Mouse (Mus musculus): Measurements from ENCODE around the gene Dok3.

DNA sequence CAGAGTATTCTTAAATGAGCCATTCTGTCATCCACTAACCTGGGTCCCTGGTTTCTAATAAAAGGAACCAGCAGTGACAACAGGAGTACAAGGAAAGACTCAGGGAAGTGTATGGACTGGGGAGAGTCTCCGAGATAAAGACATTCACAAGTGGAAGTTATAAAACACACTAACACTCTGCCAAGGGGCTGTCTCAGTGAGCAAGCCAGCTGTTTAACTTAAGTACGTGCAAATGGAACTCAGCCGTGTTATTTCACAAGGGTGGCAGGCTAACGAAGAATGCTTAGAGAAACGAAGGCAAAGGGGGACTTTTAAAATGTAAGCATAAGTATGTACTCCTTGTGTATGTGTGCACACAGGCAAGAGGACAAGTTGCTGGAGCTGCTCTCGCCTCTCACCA is 28.4 kb upstream of the Dok3 start:
- TF ChIP-seq CTCF (conservative IDR thresholded peaks at IDR 0.05; ENCODE audit: insufficient read depth, insufficient read length, low read depth, low read length), result no peak
- TF ChIP-seq POLR2A (IDR thresholded peaks at IDR 0.05; ENCODE audit: low read depth, low read length), result no peak
